Mouse (Mus musculus): ENCODE results near the gene Tra2a.

GRCm38 (mm10) chr6:49206416-49206815 is 57.4 kb downstream of the Tra2a start:
- TF ChIP-seq CTCF (IDR thresholded peaks at IDR 0.05), result no peak
- no peak for TF ChIP-seq EP300 (IDR thresholded peaks at IDR 0.05)
